Mouse (Mus musculus): ENCODE measurements around the gene Tor3a.

- no peak for TF ChIP-seq CTCF (IDR thresholded peaks at IDR 0.05; ENCODE audit: low read depth, low read length)
- no peak for TF ChIP-seq POLR2A (IDR thresholded peaks at IDR 0.05; ENCODE audit: insufficient read depth, low read length)
- TF ChIP-seq EP300 (IDR thresholded peaks at IDR 0.05; ENCODE audit: insufficient read depth, low read depth, low read length) = no peak
Measured at GRCm38 (mm10) chr1:156645971-156646370, 28.2 kb downstream of the Tor3a start.

Measured in ES-Bruce4 (cell line).